Mouse (Mus musculus) midbrain, postnatal 0 days (tissue): ENCODE measurements around the gene Timm50. TPM values are rescaled to one million over a fixed set of nuclear protein-coding genes. Genes with fewer than 3 reads are reported as not detected.

Source experiments
- ATAC-seq: fragments of 200-750 bp; cut with Nextera tagmentation; 2 replicates; pipeline ENCODE4 v1.8.0; 2017; ENCODE audit warnings: moderate number of reproducible peaks, mild to moderate bottlenecking, moderate TSS enrichment, moderate library complexity; ENCODE audit not compliant: low FRiP score
- DNase-seq: peaks from one replicate; pipeline ENCODE4 v3.0.0-alpha.2; 2015; ENCODE audit warnings: low spot score
- H3K27ac ChIP-seq: fragments of 300-500 bp; sonication (generic); 2 replicates; pipeline ENCODE4 v1.5.1; 2014; ENCODE audit warnings: low read depth, mild to moderate bottlenecking, low read length, mixed read lengths
- H3K27me3 ChIP-seq: fragments of 300-500 bp; sonication (generic); 2 replicates; pipeline ENCODE4 v1.6.1; 2014; ENCODE audit warnings: low read length, control low read depth, mixed read lengths; ENCODE audit not compliant: insufficient read depth
- H3K36me3 ChIP-seq: fragments of 300-500 bp; sonication (generic); 2 replicates; pipeline ENCODE4 v1.6.1; 2014; ENCODE audit warnings: low read length, control low read depth, mixed read lengths; ENCODE audit not compliant: insufficient read depth
- H3K4me1 ChIP-seq: fragments of 300-500 bp; sonication (generic); 2 replicates; pipeline ENCODE4 v1.6.1; 2014; ENCODE audit warnings: mild to moderate bottlenecking, control low read depth, antibody characterized with exemption, low read length, mixed read lengths; ENCODE audit not compliant: insufficient read depth
- H3K4me2 ChIP-seq: fragments of 300-500 bp; sonication (generic); 2 replicates; pipeline ENCODE4 v1.6.1; 2014; ENCODE audit warnings: low read depth, mild to moderate bottlenecking, low read length, mixed read lengths; ENCODE audit not compliant: poor library complexity, severe bottlenecking
- H3K4me3 ChIP-seq: fragments of 300-500 bp; sonication (generic); 2 replicates; pipeline ENCODE4 v1.5.1; 2014; ENCODE audit warnings: low read depth, mild to moderate bottlenecking, low read length, moderate library complexity
- H3K9ac ChIP-seq: fragments of 300-500 bp; sonication (generic); replicated peaks from 2 replicates; pipeline ENCODE4 v1.6.1; 2014; ENCODE audit warnings: mild to moderate bottlenecking, low read length, moderate library complexity, mixed read lengths; ENCODE audit not compliant: poor library complexity, severe bottlenecking
- H3K9me3 ChIP-seq: fragments of 300-500 bp; sonication (generic); 2 replicates; pipeline ENCODE4 v1.6.1; 2016; ENCODE audit warnings: low read length, control low read depth
- CTCF ChIP-seq: IDR thresholded peaks from 2 replicates; pipeline ENCODE4 v1.5.1; 2016; ENCODE audit warnings: antibody characterized with exemption, mild to moderate bottlenecking
- WGBS: fragments of 180-500 bp; shearing (Covaris S2); extraction: QIAGEN DNeasy Blood & Tissue Kit; methylation state at CpG from one replicate; pipeline ENCODE4 v1.1.7; 2014; 5-methylcytosine and 5-hydroxymethylcytosine counted together
- polyA plus RNA-seq: library from polyadenylated mRNA; unstranded; fragments of >200 nt; fragmentation: Nextera tagmentation; extraction: Ambion mirVana; gene quantifications from 2 replicates; pipeline ENCODE4 v1.2.1, GENCODE M21; 2015
- total RNA-seq: library from RNA; depleted of rRNA; stranded (reverse); fragments of >200 nt; gene quantifications from 2 replicates; pipeline ENCODE4 v1.2.3, GENCODE M21; 2014; rRNA removed

The Timm50 gene
- total RNA-seq (59.2 and 76.3 TPM in 2 replicates), polyA plus RNA-seq (112 and 120 TPM in 2 replicates)

DNA sequence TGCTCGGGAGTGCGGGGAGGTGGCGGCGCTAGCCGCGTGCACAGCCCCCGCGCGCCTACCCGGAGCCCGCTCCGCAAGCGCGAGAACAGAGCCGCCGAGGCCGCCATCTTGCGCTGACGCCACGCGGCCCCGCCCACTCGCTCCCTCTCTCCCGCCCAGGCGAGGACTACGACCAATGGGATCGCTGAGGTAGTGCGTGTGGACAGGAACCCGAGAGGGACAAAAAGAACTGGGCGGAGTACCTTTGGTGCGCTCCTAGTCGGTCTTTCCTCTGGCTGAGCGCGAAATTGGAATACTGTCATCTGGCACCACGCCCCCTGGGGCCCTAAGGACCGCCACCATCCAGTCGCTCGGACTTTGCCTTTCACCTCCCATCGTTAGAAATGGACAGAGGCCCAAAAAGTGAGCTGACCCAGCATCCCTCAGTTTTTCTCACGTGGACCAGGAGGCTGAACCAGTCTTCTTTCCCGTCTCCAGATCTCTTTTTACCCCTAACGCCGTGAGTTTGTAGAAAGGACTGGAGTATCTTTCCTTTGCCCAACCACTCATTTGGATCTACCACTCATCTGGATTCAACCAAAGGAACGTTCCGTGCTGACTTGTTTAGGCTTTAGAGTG, at the start of gene Timm50:
Timm50 (minus strand) TSS at position 147 of the 618 bp plus-strand sequence.
- Histone ChIP-seq H3K9me3 (no peaks in the 10 kb centered on the region), H3K27ac (peak within 1 kb of the TSS; percentile 58; the same call in 1 of the 2 replicates), H3K4me2 (peak within 1 kb of the TSS; percentile 67), H3K4me1 (no peaks in the 10 kb centered on the region), H3K4me3 (peak within 1 kb of the TSS; percentile 71), H3K36me3 (peaks cover 53% of the 10 kb centered on the region), H3K27me3 (no peaks in the 10 kb centered on the region), H3K9ac (peak within 1 kb of the TSS; percentile 75)
- TF ChIP-seq CTCF = peak; percentile 24
- peak; percentile 95 for ATAC-seq
- peak; percentile 98 for DNase-seq
- under 1% methylated on average over 42 of the region's 45 CpGs for WGBS

DNA sequence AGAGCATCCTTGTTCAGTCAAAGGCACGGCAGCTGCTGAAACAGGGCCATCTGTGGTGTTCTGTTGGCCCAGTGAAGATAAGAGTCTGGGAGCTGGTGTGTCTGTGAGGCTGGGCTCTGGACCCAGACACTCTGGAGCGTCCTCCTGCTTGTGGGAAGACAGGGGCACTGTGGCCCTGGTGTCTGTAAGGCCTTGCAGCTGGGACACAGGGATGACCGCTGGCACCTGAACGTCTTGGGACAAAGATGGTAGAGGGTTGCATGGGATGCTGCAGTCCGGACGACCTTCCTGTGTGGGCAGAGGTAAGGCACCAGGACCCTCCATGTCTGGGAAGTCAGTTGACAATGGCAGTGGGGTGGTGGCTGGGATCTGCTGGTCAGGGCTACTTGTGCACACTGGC, 48.4 kb upstream of the Timm50 start:
- Histone ChIP-seq H3K27me3 (no peaks in the 10 kb centered on the region), H3K9ac (no peak overlapping the region), H3K4me3 (no peak overlapping the region), H3K36me3 (peaks cover 24% of the 10 kb centered on the region), H3K27ac (no peak overlapping the region), H3K4me1 (no peaks in the 10 kb centered on the region), H3K4me2 (no peak overlapping the region), H3K9me3 (no peaks in the 10 kb centered on the region)
- TF ChIP-seq CTCF = no peak
- no peak for ATAC-seq
- WGBS = 94% methylated on average over 6 of the region's 6 CpGs
- no peak for DNase-seq

DNA sequence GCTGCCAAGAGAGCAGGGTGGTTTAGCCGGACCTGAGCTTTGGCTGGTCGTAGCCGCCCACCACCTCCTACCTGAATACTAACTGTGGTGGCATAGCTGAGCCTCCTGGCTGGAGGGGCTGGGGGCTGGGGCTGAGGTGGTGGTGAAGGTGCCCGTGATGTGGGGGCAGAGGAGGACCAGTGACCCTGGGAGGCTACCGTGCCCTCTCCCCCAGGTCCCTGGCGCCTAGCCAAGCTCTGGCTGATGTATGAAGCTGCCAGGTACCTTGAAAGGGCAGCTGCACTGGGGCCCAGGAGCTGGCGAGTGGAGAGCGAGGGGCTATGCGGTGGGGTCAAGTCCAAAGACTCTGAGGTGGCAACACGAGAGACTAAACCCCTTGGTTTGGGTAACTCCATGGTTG, 48.0 kb upstream of the Timm50 start:
- no peak for TF ChIP-seq CTCF
- ATAC-seq = no peak
- no peaks in the 10 kb centered on the region for H3K27me3 ChIP-seq
- no peak overlapping the region for H3K4me2 ChIP-seq
- 91% methylated on average over 10 of the region's 10 CpGs for WGBS
- no peaks in the 10 kb centered on the region for H3K4me1 ChIP-seq
- no peaks in the 10 kb centered on the region for H3K9me3 ChIP-seq
- no peak for DNase-seq
- H3K36me3 ChIP-seq = peaks cover 23% of the 10 kb centered on the region
- no peak overlapping the region for H3K9ac ChIP-seq
- H3K4me3 ChIP-seq = no peak overlapping the region
- no peak overlapping the region for H3K27ac ChIP-seq

DNA sequence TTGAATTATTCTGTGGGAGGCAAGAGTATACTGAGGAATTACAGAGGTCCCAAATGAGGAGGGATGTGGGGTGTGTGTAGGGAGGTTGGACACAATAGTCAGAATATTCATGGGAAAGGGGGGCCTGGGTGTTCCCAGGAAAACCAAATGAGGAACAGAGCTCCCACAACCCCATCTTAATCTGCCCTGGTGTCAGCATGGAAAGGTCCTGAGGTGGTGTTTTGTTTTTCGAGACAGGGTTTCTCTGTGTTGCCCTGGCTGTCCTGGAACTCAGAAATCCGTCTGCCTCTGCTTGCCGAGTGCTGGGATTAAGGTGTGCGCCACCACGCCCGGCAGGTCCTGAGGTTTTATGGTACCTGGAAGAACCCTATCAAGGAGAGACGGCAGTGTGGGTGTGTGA, 46.6 kb upstream of the Timm50 start:
- DNase-seq (no peak), ATAC-seq (no peak)
- Histone ChIP-seq H3K4me2 (no peak overlapping the region), H3K27me3 (no peaks in the 10 kb centered on the region), H3K27ac (peak overlapping the region; percentile 2; the same call in 1 of the 2 replicates), H3K4me1 (no peaks in the 10 kb centered on the region), H3K4me3 (no peak overlapping the region), H3K9me3 (no peaks in the 10 kb centered on the region), H3K36me3 (peaks cover 21% of the 10 kb centered on the region), H3K9ac (no peak overlapping the region)
- no peak for TF ChIP-seq CTCF
- 40% methylated on average over 7 of the region's 7 CpGs for WGBS

DNA sequence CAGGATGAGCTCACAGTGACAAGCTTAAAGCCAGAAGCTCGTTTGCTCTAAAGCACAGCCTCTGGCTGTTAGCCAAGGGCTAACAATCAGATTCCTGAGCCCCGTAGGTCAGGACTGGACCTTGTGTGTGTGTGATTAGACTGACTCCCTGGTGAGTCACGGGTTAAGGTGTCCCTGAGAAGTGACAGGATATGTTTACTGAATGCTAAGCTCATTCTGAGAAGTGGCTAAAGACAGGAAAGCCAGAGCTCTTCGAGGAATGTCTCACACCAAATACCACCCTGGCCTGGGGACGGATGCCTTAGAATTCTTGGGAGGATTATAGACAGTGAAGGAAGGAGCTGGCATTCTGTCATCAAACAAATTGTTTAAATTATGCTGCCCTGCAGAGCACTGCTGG, 46.1 kb upstream of the Timm50 start:
- H3K4me3 ChIP-seq = no peak overlapping the region
- peak overlapping the region; percentile 34; the same call in 1 of the 2 replicates for H3K9ac ChIP-seq
- DNase-seq (no peak), ATAC-seq (no peak)
- H3K9me3 ChIP-seq = no peaks in the 10 kb centered on the region
- peaks cover 26% of the 10 kb centered on the region for H3K36me3 ChIP-seq
- whole genome bisulfite sequencing = 2% methylated on average over 5 of the region's 5 CpGs
- H3K27me3 ChIP-seq = no peaks in the 10 kb centered on the region
- no peaks in the 10 kb centered on the region for H3K4me1 ChIP-seq
- no peak overlapping the region for H3K4me2 ChIP-seq
- TF ChIP-seq CTCF = no peak
- peak overlapping the region; percentile 2 for H3K27ac ChIP-seq

DNA sequence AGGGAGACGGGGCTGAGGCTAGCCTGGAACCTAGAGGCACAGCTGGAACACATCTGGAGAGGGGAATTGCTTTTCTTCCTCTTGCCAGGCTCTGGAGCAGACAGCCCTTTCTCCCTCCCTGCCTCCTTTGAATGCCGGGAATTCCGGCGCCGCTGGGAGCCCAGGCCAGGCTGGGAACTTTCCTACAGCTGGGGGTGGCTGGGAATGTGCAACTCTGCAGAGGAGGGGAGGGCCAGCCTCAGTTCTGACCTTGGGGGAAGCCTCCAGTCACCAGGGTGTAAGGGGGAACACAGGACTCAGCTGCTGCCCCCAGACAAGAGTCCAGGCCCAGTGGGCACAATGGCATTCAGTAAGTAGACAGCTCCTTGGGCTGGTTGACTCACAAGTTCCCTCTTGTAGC, 45.1 kb upstream of the Timm50 start:
- peaks cover 22% of the 10 kb centered on the region for H3K36me3 ChIP-seq

More for the DNA sequence above, 45.1 kb upstream of the Timm50 start:
- ATAC-seq (no peak), DNase-seq (no peak)
- no peaks in the 10 kb centered on the region; the same call in 1 of the 2 replicates for H3K4me1 ChIP-seq
- H3K27me3 ChIP-seq = no peaks in the 10 kb centered on the region
- H3K4me3 ChIP-seq = no peak overlapping the region
- no peak overlapping the region for H3K4me2 ChIP-seq
- TF ChIP-seq CTCF = no peak
- no peaks in the 10 kb centered on the region for H3K9me3 ChIP-seq
- H3K9ac ChIP-seq = no peak overlapping the region; the same call in 1 of the 2 replicates
- WGBS = 8% methylated on average over 5 of the region's 5 CpGs
- peak overlapping the region; percentile 2; the same call in 1 of the 2 replicates for H3K27ac ChIP-seq
